Mouse (Mus musculus): ENCODE data around the gene Sim2. TPM values are rescaled to one million over a fixed set of nuclear protein-coding genes. Genes with fewer than 3 reads are reported as not detected.
A peak's percentile ranks its signal among the peaks of the same experiment; 100 is the strongest.

Sim2 gene
- polyA plus RNA-seq, 1 experiment from 2014 or later = not detected

DNA sequence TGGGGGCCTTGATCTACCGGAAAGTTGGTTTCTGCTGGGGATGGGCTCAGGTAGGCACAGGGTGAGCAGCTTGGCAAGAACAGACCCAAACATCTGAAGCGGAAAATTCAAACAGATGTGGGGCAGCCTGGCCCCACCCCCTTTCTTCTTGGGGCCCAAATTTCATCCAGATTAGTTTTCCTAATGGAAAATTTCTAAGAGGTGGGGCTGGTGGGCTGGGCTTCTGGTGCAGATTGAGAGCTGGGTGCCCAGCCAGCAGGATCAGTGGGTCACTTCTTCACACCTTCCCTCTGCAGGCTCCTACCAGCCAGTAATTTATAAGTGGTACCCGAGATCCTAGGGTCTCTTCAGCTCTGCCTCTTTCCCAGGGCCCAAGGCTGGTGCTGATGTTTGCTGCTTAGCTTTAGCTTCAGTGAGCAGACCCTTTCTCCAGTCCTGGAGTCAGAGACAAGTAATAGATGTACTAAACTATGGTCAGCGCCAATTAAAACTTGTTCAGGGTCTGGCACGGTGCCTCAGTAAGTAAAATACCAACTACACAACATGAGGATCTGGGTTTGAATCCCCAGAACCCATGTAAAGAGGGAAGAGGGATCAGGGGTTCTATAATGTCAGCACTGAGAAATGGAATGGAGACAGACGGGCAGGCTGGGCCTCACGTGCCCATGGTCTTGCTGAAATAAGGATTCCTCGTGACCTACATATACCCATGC lies 2.6 kb upstream of the Sim2 start:
- Histone ChIP-seq H3K27ac (ENCODE audit: low read depth, low read length) (no peak overlapping the region), H3K36me3 (ENCODE audit: control insufficient read depth, insufficient read depth) (no peaks in the 10 kb centered on the region), H3K4me2 (replicated peaks; ENCODE audit: low read depth) (no peak overlapping the region), H3K4me1 (replicated peaks; ENCODE audit: control insufficient read depth, insufficient read depth, low read length) (no peaks in the 10 kb centered on the region), H3K9ac (ENCODE audit: low read depth, low read length) (no peak overlapping the region), H3K4me3 (ENCODE audit: low read depth, low read length) (no peak overlapping the region), H3K27me3 (replicated peaks; ENCODE audit: control insufficient read depth, insufficient read depth, low read length) (peaks cover 96% of the 10 kb centered on the region), H3K9me3 (ENCODE audit: control insufficient read depth) (no peaks in the 10 kb centered on the region)
- WGBS = 10% methylated on average over 8 of the region's 8 CpGs
- no peak for ATAC-seq
- TF ChIP-seq CTCF (IDR thresholded peaks at IDR 0.05; ENCODE audit: low read depth) = no peak

DNA sequence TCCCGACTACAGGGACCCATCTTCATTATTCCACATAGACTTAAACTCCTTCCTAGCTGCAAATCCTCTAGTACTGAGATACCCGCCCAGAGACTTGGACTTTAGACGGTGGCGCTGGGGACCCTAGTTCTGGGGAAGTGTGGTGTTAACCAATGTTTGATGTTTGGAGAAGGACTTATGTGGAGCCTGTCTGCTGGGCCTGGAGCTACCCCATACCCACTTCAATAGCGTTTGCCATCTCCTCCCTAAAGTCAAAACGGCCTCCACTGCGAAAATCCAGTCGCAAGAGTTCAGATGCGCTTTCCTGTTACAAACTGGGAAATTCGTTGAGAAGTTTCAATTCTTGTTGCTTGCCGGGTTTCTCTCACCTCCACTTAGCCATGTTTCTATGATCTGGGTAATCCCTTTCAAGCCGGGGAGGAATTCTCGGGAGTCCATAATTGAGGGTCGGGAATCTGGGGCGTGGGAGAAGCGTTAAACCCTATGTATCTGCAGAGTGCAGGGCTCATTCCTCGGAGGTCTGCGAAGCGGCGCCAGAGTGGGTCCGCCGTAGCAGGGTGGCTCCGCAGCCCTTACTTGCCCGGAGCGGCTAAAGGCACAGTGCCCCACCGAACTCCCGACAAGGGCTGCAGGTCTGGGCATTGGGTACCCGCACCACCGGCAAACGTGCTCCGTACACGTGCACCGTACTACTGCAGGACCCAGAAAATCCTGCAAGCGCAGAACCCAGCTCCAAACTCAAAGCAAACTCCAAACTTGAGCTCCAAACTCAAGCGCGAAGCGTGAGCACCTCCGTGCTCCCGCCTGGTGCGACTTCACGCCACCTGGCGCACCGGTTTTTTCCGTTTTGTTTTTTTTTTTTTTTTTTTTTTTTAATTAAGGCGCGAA lies 1.5 kb upstream of the Sim2 start:
- no peaks in the 10 kb centered on the region for H3K9me3 ChIP-seq (ENCODE audit: control insufficient read depth)
- peaks cover 96% of the 10 kb centered on the region for H3K27me3 ChIP-seq (replicated peaks; ENCODE audit: control insufficient read depth, insufficient read depth, low read length)
- no peak overlapping the region for H3K27ac ChIP-seq (ENCODE audit: low read depth, low read length)
- TF ChIP-seq CTCF (IDR thresholded peaks at IDR 0.05; ENCODE audit: low read depth) = no peak
- H3K4me3 ChIP-seq (ENCODE audit: low read depth, low read length) = no peak overlapping the region
- H3K4me2 ChIP-seq (replicated peaks; ENCODE audit: low read depth) = no peak overlapping the region
- H3K36me3 ChIP-seq (ENCODE audit: control insufficient read depth, insufficient read depth) = no peaks in the 10 kb centered on the region
- no peak overlapping the region for H3K9ac ChIP-seq (ENCODE audit: low read depth, low read length)
- H3K4me1 ChIP-seq (replicated peaks; ENCODE audit: control insufficient read depth, insufficient read depth, low read length) = no peaks in the 10 kb centered on the region
- no peak for ATAC-seq
- 2% methylated on average over 46 of the region's 46 CpGs for WGBS

DNA sequence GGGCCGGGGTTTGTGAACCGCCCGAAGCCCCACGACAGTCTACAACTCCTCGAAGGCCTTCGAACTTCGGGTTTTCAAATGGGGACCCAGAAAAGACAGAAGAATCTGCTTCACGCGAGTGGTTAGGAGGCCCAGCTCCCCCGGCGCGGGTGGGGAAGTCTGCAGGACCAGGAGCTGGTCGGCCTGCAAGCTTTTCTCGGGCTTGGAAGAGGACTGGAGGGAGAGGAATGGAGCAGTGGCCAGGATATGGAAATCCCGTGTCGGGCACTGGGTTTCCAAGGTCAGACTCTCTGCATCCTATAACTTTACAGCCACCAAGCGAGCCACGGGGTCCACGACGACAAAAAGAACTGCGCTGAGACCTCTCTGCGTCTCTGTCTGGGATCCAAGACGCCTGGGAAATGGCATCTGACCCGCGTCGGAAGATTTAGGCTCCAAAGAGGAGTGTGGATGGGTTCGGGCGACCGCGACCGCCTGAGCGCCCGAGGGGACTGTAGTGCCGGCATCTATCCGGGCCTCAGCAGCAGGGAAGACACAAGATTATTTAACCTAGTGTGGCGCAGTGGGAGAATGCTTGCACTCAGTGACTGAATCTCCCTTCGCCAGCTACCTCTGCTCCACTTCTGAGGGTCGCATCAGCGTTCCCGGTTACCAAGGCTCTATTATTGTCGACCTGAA lies 744 bp upstream of the Sim2 start:
- Histone ChIP-seq H3K4me1 (replicated peaks; ENCODE audit: control insufficient read depth, insufficient read depth, low read length) (no peaks in the 10 kb centered on the region), H3K36me3 (ENCODE audit: control insufficient read depth, insufficient read depth) (no peaks in the 10 kb centered on the region), H3K27me3 (replicated peaks; ENCODE audit: control insufficient read depth, insufficient read depth, low read length) (peaks cover 97% of the 10 kb centered on the region), H3K4me3 (ENCODE audit: low read depth, low read length) (no peak overlapping the region), H3K9me3 (ENCODE audit: control insufficient read depth) (no peaks in the 10 kb centered on the region), H3K27ac (ENCODE audit: low read depth, low read length) (no peak overlapping the region), H3K9ac (ENCODE audit: low read depth, low read length) (no peak overlapping the region), H3K4me2 (replicated peaks; ENCODE audit: low read depth) (no peak overlapping the region)
- WGBS = 1% methylated on average over 41 of the region's 41 CpGs
- no peak for ATAC-seq
- no peak for TF ChIP-seq CTCF (IDR thresholded peaks at IDR 0.05; ENCODE audit: low read depth)

DNA sequence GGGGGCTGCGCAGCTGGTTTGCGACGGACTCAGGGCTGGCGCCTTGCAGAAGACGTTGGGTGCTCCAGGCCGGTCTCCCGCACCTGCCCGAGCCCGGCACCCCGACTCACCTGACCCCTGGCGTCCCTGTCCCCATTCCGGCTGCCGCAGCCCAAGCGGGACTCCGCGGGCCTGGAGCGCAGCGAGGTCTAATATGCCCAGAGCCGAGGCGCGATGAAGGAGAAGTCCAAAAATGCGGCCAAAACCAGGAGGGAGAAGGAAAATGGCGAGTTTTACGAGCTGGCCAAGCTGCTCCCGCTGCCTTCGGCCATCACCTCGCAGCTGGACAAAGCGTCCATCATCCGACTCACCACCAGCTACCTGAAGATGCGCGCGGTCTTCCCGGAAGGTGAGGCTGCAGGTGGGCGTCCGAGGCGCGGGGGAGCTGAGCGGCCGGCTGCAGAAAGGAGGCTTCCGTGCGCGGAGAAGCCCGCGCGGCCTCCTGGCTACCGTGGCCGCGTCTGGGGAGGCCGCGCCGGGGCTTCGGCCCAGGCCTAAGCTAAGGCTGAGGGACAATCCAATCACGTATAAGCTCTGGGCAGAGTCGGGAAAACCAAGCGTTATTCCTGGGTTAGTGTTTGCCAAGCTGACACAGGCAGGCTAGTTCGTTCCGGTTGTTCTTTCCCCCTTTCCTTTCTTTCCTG lies 1.0 kb downstream of the Sim2 start:
- Histone ChIP-seq H3K27me3 (replicated peaks; ENCODE audit: control insufficient read depth, insufficient read depth, low read length) (peaks cover 97% of the 10 kb centered on the region), H3K36me3 (ENCODE audit: control insufficient read depth, insufficient read depth) (no peaks in the 10 kb centered on the region), H3K4me1 (replicated peaks; ENCODE audit: control insufficient read depth, insufficient read depth, low read length) (no peaks in the 10 kb centered on the region), H3K4me3 (ENCODE audit: low read depth, low read length) (peak overlapping the region; percentile 46), H3K4me2 (replicated peaks; ENCODE audit: low read depth) (peak overlapping the region; percentile 65), H3K27ac (ENCODE audit: low read depth, low read length) (no peak overlapping the region), H3K9ac (ENCODE audit: low read depth, low read length) (no peak overlapping the region), H3K9me3 (ENCODE audit: control insufficient read depth) (no peaks in the 10 kb centered on the region)
- no peak for TF ChIP-seq CTCF (IDR thresholded peaks at IDR 0.05; ENCODE audit: low read depth)
- WGBS = 1% methylated on average over 57 of the region's 57 CpGs
- ATAC-seq = no peak

DNA sequence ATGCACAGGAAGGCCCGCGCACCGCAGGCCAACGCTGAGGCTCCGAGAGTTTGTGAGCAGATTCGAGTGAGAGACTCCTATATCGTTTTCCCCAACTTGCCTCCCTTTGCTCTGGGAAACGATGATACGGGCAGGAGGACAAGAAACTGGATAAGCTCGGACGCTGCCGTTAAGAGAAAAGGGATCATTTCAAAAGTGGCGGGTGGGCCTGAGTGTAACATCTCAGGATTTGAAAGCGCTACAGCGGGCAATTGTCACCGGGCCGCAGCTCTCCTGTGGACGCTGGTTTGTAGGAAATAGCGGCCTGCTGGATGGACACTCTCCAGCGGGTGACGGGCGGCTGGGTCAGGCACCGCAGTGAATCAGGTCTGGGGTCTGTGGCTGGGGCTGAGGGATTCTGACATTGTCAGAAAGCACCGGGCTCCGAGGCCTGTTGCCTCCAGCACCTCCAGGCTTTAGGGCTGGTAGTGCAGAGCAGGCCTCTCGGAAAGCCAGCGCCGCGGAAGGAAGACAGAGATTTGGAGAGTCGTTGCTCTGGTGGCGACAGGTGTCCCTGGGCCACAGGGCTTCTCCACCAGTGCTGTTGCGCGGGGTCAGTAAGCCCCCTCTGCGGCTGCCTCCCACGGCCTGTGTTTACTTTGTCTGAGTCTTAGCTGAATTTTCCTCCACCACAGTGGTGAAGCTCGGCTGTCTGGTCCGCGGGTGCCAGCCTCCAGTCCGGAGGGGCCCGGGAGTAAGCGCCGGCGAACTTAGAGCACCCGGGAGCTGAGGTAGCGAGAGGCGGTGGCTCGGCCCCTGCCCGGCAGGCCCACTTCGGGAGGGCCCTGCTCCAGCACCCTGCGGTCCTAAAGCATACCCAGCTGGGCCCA lies 2.2 kb downstream of the Sim2 start:
- WGBS = 2% methylated on average over 50 of the region's 50 CpGs
- Histone ChIP-seq H3K27ac (ENCODE audit: low read depth, low read length) (no peak overlapping the region), H3K27me3 (replicated peaks; ENCODE audit: control insufficient read depth, insufficient read depth, low read length) (peaks cover 98% of the 10 kb centered on the region), H3K4me3 (ENCODE audit: low read depth, low read length) (peak overlapping the region; percentile 3; the same call in 1 of the 2 replicates), H3K4me2 (replicated peaks; ENCODE audit: low read depth) (peak overlapping the region; percentile 27; the same call in 1 of the 2 replicates), H3K9me3 (ENCODE audit: control insufficient read depth) (no peaks in the 10 kb centered on the region), H3K4me1 (replicated peaks; ENCODE audit: control insufficient read depth, insufficient read depth, low read length) (no peaks in the 10 kb centered on the region), H3K36me3 (ENCODE audit: control insufficient read depth, insufficient read depth) (no peaks in the 10 kb centered on the region), H3K9ac (ENCODE audit: low read depth, low read length) (no peak overlapping the region)
- no peak for ATAC-seq
- TF ChIP-seq CTCF (IDR thresholded peaks at IDR 0.05; ENCODE audit: low read depth) = no peak
